Mouse (Mus musculus) common myeloid progenitor, adult 5-6 weeks (primary cell): ENCODE data around the gene Rcn3. TPM values are rescaled to one million over a fixed set of nuclear protein-coding genes. Genes with fewer than 3 reads are reported as not detected.
"Not testable (repeated sequence)": the region's sequence is repeated elsewhere in the genome, so short reads cannot be mapped to it uniquely, and the experiment has no call there.

Experiments used
- ATAC-seq: replicated peaks from 2 replicates; pipeline ENCODE4 v1.8.0; 2016; ENCODE audit warnings: low read depth, mild to moderate bottlenecking, moderate TSS enrichment, inconsistent platforms; ENCODE audit not compliant: poor library complexity, severe bottlenecking
- total RNA-seq: library from RNA; stranded (forward); fragments of 200-1000, 187-1606 nt; gene quantifications from 2 replicates; pipeline ENCODE4 v1.2.3, GENCODE M21; 2017

Rcn3 gene
- 23.2 and 37.1 TPM in 2 replicates for total RNA-seq

- ATAC-seq = peak; percentile 84
These were observed at the start of gene Rcn3 for GRCm38 (mm10) chr7:45092048-45092447. Rcn3 (minus strand) TSS chr7:45092221.

DNA sequence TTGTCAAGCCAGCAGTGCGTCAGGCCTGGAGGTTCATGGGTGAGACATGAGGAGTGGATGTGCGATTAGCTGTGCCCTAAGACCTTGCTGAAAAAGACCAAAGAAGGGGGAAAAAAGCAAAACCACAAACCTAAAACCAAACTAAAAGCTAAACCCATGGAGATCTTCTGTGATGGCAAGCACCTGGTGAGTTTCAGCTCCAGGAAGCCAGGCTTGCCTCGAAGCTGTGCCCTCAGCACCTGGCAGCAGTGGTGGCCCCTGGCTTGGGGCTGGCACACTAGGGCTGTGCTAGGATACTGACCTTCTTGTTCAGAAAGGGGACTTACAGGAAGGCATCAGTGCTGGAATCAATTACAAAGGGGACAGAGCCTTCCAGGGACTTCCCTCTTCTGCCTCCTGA, 49.3 kb upstream of the Rcn3 start:
- no peak for ATAC-seq

DNA sequence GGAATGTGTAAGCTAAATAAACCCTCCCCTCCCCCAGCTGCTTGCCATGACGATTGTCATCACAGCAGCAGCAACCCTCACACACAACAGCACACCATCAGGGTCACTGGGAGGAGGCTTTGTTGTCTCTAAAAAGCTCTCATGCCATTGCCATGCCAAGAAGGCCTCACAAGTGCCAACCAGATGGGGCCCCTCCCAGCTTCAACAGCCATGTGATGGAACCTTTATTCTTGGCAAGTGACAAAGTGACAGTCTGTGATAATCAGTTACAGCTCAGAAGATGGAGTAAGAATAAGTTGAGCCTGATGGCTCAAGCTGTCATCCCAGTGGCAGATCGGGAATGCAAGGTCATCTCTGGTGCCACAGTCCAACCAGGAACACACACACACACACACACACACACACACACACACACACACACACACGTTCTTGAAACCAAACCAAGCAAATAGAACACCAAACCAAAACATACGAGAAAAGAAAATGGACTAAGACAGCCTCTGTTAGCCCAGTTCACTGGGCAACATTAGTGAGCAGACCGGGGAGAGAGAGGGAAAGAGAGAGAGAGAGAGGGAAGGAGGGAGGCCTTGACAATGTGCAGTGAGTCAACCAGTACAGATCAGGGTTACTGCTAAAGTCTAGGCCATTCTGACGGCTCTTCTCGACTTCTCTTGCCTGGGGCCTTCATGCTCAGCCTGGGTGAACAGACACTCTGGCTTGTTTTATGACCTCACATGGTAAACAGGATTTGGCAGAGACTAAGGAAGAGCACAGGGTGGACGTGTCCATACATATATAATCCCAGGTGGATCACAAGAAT, 48.1 kb upstream of the Rcn3 start:
- no peak for ATAC-seq

GRCm38 (mm10) chr7:45138403-45138802, 46.4 kb upstream of the Rcn3 start:
- no peak for ATAC-seq

DNA sequence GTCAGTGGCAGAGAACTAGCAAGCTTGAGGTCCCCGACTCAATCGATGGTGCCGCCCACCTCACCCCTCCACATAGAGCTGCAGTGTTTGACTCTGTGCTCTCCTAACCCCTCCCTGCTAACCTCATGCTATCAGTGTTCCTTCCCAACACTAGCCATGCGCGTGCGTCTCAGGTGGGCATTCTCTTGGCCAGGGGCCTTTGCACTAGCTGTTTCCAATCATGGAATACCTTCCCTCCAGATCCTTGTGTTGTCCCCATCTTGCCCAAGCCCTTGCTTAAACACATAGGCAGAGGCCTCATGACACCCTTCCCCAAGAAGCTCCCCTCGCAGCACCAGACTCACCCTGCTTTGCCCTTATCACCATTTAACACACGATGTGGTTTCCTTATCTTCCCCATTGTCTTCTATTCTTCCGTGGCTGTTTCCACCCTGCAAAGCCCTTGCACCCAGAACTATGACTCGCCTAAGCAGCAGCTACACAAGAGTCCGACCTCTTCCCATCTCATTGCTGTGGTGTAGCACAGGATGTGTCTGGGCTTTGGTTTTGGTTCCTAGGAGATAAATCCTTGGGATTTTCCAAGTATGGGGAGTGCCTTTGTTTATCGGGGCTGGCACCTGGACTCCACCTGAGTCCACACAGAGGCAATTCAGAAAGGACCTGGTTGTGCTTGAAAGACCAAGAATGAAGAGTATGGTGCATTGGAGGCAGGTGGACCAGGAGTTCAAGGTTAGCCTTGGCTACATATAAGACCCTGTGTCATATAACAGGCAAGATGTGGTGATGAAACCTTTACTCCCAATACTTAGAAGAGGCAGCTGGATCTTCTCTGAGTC, 45.4 kb upstream of the Rcn3 start:
- ATAC-seq = peak; percentile 79

GRCm38 (mm10) chr7:45135993-45136567, 44.1 kb upstream of the Rcn3 start, which contains the start of the genes Gm45713 and Flt3l:
Gm45713 (minus strand) TSS chr7:45136231.
Flt3l (minus strand) TSS chr7:45136432.
- peak; percentile 50 for ATAC-seq

DNA sequence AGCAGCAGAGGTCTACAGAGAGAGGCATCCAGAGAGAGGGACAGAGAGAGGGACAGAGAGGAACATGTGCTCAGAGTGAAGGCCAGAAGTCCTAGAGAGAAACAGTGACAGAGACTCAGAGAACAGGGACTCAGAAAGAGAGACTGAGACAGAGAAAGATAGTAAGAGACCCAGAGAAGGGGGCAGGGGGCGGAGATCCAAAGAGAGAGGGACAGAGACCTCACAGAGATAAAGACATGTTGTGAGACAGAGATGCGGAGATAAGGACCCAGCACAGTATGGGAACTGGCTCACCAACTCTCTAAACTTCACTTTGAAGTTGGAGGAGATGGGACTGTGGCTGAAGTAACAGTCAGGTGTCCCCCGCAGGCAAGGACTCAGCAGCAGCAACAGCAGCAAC, 43.3 kb upstream of the Rcn3 start:
- ATAC-seq = no peak

GRCm38 (mm10) chr7:45134544-45135026, 42.6 kb upstream of the Rcn3 start:
- ATAC-seq = peak; percentile 33

DNA sequence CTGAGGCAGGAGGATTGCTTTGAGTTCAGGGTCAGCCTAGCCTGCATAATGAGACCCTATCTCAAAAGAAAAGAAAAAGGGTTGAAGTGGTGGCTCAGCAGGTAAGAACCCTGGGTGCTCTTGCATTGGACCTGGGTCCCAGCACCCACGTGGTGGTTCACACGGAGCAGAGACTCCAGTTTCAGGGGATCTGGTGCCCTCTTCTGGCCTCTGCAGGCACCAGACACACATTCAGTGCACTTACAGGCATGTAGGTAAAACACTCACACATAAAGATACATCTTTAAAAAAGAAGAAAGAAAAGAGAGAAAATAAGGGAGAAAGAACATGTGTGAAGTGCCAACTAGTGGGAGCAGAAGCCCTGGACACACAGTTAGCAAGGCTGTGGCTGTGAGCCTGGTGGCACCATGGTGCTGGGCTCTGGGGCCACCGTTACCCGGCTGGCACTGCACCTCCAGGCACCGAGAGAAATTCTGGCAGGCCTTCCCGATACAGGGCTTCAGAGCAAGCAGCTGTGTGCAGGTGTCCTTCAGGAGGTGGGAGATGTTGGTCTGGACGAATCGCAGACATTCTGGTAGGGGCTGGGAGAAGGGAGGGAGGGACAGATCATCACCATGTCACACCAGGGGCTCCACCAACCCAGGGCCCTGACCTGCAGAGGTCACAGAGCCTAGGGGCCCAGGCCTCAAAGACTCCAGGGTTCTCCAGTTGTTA, 41.6 kb upstream of the Rcn3 start:
- no peak for ATAC-seq

DNA sequence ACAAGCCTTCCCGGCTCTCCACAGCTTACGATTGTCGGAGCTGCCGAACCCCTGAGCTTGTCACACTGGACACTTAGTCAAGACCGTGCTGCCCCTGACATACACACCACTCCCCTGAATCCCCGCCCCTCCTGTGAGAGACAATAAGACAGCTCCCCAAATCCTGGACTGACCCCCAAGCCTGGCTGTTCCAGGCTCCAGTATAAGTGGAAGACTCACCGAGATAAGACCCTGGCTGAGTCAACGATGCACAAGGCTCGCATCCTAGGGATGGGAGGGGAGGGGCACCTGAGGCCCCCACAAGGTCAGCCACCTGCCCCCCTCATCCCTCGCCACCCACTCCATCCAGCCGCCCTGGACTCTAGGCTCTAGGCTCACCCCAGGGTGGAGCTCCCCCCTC, 39.8 kb upstream of the Rcn3 start:
- no peak for ATAC-seq

- no peak for ATAC-seq
These were observed 37.9 kb upstream of the Rcn3 start for GRCm38 (mm10) chr7:45129776-45130512.

GRCm38 (mm10) chr7:45129318-45129717, 37.3 kb upstream of the Rcn3 start:
- peak; percentile 1; the same call in 1 of the 2 replicates for ATAC-seq

- peak; percentile 69 for ATAC-seq
These were observed 36.7 kb upstream of the Rcn3 start, which contains the start of gene Rpl13a for GRCm38 (mm10) chr7:45128624-45129246. Rpl13a (minus strand) TSS chr7:45128761.

DNA sequence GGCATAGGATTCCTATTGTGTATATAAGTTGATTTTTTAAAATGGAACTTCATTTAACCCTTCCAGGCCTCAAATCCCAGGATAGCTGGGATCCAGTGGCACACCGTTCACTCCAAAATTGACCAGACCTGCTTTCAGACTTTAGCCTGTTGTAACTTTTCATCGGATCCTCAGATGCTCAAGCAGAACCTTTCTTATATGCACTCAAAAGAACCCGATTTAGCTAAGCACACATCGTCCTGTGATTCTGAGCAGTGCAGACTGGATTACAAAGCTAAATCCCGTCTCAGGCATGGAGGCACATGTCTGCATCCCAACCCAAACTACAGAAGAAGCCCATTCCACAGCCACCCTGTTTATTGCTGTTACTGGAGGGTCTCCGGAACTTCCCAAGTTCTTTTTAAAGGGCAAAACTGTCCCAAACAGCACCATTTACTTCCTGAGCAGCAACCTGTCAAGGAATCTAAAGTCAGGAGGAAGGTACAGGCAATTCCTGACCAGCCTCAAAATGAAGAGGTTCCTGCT, 35.7 kb upstream of the Rcn3 start:
- ATAC-seq = no peak

DNA sequence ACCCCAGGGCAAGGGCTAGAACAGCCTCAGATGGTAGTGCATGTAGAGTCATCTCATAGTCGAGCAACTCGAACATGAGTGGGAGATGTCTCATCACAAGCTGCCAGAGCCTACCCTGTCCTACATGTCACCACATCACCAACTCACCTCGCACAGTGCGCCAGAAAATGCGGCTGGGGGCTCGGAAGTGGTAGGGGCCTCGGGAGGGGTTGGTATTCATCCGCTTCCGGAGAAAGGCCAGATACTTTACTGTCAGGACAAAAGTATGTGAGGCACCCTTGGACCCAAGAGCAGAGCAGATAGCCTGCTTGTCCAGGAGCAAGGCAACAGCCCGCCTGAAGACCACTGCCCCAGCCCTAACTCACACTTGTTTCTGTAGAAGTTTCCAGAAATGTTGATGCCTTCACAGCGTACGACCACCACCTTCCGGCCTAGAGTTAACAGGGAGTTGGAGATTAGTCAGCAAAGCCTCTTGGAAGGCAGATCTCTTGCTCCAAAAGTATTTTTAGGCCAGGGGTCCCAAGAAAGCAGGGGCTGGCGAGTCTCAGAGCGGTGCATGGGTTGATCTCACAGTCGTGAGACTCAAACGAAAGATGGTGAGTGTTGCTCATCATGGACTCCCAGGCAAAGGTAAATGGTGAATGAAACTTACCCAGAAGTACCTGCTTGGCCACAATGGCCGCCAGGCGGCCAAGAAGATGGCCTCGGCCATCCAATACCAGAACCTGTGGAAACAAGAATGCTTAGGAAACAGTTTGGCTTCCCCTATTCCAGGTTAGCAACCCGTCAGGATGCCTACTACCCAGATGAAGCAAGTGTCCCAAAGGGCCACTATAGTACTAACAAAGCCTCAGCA, 35.1 kb upstream of the Rcn3 start:
- no peak for ATAC-seq

DNA sequence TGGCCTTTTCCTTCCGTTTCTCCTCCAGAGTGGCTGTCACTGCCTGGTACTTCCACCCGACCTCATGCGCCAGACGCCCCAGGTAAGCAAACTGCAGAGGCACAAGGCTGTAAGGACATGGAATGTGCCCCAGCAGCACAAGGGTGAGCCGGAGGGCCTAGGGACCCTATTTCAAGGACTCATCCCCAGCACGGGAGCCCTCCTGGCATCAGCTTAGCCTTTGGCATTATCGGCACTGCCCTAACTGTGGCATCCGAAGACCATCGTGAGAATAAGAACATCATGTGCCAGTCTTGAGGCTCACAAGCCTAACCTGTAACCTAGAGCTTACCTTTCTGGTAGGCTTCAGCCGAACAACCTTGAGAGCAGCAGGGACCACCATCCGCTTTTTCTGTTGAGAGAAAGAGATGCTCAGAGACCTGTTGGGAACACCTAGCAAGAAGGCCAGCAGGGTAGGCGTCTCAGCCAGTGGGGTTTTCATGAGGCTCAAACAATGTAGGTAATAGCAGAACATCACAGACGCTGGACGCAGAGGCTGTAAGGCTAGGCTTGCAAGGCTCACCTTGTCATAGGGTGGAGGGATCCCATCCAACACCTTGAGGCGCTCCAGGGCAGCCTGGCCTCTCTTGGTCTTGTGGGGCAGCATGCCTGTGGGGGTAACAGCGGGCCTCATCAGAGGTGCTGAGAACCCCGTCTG, 34.3 kb upstream of the Rcn3 start:
- no peak for ATAC-seq

- not testable (repeated sequence) for ATAC-seq
These were observed 33.6 kb upstream of the Rcn3 start for GRCm38 (mm10) chr7:45125649-45126048.
